Mouse (Mus musculus): ENCODE measurements around the gene Abcc8.

- no peak for TF ChIP-seq CTCF (conservative IDR thresholded peaks at IDR 0.05 in 1 of 2, IDR thresholded peaks at IDR 0.05 in 1 of 2; ENCODE audit: low read depth in 2 of 2, low read length in 2 of 2)
- no peak for TF ChIP-seq POLR2A (IDR thresholded peaks at IDR 0.05; ENCODE audit: low read depth, low read length)
- TF ChIP-seq RAD21 (IDR thresholded peaks at IDR 0.05; ENCODE audit: low read depth, low read length), result no peak
- TF ChIP-seq IRF4 (IDR thresholded peaks at IDR 0.05; ENCODE audit: low read depth, low read length), result no peak
- TF ChIP-seq CHD1 (IDR thresholded peaks at IDR 0.05; ENCODE audit: low read depth, low read length), result no peak
- TF ChIP-seq ZKSCAN1 (IDR thresholded peaks at IDR 0.05; ENCODE audit: borderline replicate concordance, low read depth, low read length), result no peak
- TF ChIP-seq NELFE (IDR thresholded peaks at IDR 0.05; ENCODE audit: low read depth, low read length), result no peak
Observed at GRCm38 (mm10) chr7:46129463-46130179, 50.2 kb downstream of the Abcc8 start.

All from CH12.LX (cell line).